Mouse (Mus musculus) MEL (cell line): ENCODE results near the gene Tarbp2.

ENCODE experiments used
- CTCF ChIP-seq, 3 experiments: IDR thresholded peaks in 2 of 3; conservative IDR thresholded peaks in 1 of 3; 2 replicates each; pipeline ENCODE4 v1.5.1; 2011 to 2012; ENCODE audit warnings: low read length in 3 of 3, low read depth in 2 of 3, mild to moderate bottlenecking in 2 of 3, improper control_type of control experiment in 1 of 3, inconsistent platforms in 1 of 3, mixed read lengths in 1 of 3, moderate library complexity in 1 of 3; ENCODE audit not compliant: control insufficient read depth in 1 of 3, insufficient read depth in 1 of 3, poor library complexity in 1 of 3, severe bottlenecking in 1 of 3
- E2F4 ChIP-seq: IDR thresholded peaks from 2 replicates; pipeline ENCODE4 v1.6.1; 2011; ENCODE audit warnings: low read depth, low read length, improper control_type of control experiment, borderline replicate concordance
- GATA1 ChIP-seq: IDR thresholded peaks from 2 replicates; pipeline ENCODE4 v1.6.1; 2011; ENCODE audit warnings: low read depth, low read length, improper control_type of control experiment
- MEF2A ChIP-seq: IDR thresholded peaks from 2 replicates; pipeline ENCODE4 v1.6.1; 2014; ENCODE audit warnings: low read depth, mild to moderate bottlenecking, inconsistent platforms, low read length, improper control_type of control experiment; ENCODE audit not compliant: poor library complexity, insufficient replicate concordance, severe bottlenecking; ENCODE audit errors: extremely low read depth
- MYB ChIP-seq: IDR thresholded peaks from 2 replicates; pipeline ENCODE4 v1.6.1; 2011; ENCODE audit warnings: mild to moderate bottlenecking, low read depth, low read length, improper control_type of control experiment
- POLR2A ChIP-seq, 2 experiments: IDR thresholded peaks; 2 replicates each; pipeline ENCODE4 v1.6.1; 2011 to 2012; ENCODE audit warnings: low read length in 2 of 2, mild to moderate bottlenecking in 2 of 2, control low read depth in 1 of 2, improper control_type of control experiment in 1 of 2, low read depth in 1 of 2, moderate library complexity in 1 of 2; ENCODE audit not compliant: control insufficient read depth in 1 of 2, insufficient read depth in 1 of 2, poor library complexity in 1 of 2
- POLR2AphosphoS5 ChIP-seq: IDR thresholded peaks from 2 replicates; pipeline ENCODE4 v1.6.1; 2012; ENCODE audit warnings: low read depth, borderline replicate concordance, mild to moderate bottlenecking, inconsistent platforms, low read length, moderate library complexity, mixed read lengths
- RCOR1 ChIP-seq: IDR thresholded peaks from 2 replicates; pipeline ENCODE4 v1.6.1; 2012; ENCODE audit warnings: low read depth, mild to moderate bottlenecking, inconsistent platforms, low read length, improper control_type of control experiment
- TAL1 ChIP-seq: IDR thresholded peaks from 2 replicates; pipeline ENCODE4 v1.6.1; 2012; ENCODE audit warnings: mild to moderate bottlenecking, inconsistent platforms, low read length, moderate library complexity, mixed read lengths
- TBP ChIP-seq: IDR thresholded peaks from 2 replicates; pipeline ENCODE4 v1.8.0; 2011; ENCODE audit warnings: low read depth, low read length, improper control_type of control experiment
- ZKSCAN1 ChIP-seq: IDR thresholded peaks from 2 replicates; pipeline ENCODE4 v1.6.1; 2012; ENCODE audit warnings: low read depth, mild to moderate bottlenecking, inconsistent platforms, low read length, improper control_type of control experiment, moderate library complexity

GRCm38 (mm10) chr15:102563681-102564080 is 45.7 kb downstream of the Tarbp2 start:
- TF ChIP-seq CTCF (IDR thresholded peaks at IDR 0.05 in 2 of 3, conservative IDR thresholded peaks at IDR 0.05 in 1 of 3; ENCODE audit: control insufficient read depth in 1 of 3, insufficient read depth in 1 of 3, low read depth in 2 of 3, low read length in 3 of 3, poor library complexity in 1 of 3, severe bottlenecking in 1 of 3): no peak
- TF ChIP-seq TAL1: no peak
- TF ChIP-seq POLR2A (IDR thresholded peaks at IDR 0.05; ENCODE audit: control insufficient read depth in 1 of 2, insufficient read depth in 1 of 2, low read depth in 1 of 2, low read length in 2 of 2, poor library complexity in 1 of 2): no peak
- TF ChIP-seq GATA1: no peak
- TF ChIP-seq TBP: no peak
- no peak for TF ChIP-seq MEF2A
- TF ChIP-seq E2F4: no peak
- TF ChIP-seq ZKSCAN1: no peak
- TF ChIP-seq MYB: no peak
- TF ChIP-seq POLR2AphosphoS5: no peak
- no peak for TF ChIP-seq RCOR1
